Comparison of ENCODE assay signal across 9 mouse cellular contexts in the genomic region with DNA sequence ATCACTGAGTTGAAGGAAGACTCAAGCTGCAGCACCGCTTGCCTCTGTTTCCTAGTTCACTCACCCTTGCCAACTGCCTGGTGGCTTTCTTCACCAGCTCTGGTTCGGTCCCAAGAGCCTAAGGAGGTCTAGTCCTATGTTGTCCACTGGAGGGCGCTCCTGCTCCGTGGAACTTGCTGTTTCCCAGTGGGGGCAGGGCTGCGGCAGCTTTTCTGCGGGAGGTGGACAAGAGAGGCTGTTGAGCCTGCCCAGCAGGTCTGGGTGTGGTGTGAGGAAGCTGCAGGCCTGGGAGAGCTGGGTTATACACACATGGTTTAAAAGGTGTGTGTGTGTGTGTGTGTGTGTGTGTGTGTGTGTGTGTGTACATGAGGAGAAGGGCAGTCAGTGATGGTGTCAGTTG. TPM values are rescaled to one million over a fixed set of nuclear protein-coding genes. Genes with fewer than 3 reads are reported as not detected.
A peak's percentile ranks its signal among the peaks of the same experiment; 100 is the strongest.
DNase-seq lines count a peak whose midpoint lies in the region; TF ChIP-seq lines count a peak whose summit lies in the region.
"Had no signal": no experiment of that assay in that cellular context is flagged by ENCODE, and none has a peak within 500 bp of the region (broad histone marks: within the 10 kb centered on the region; RNA-seq: fewer than 3 reads in every experiment).

No protein-coding gene starts in this region.

- H3K36me3 ChIP-seq in MEL (ENCODE audit: control insufficient read depth in 1 of 2, insufficient read depth in 2 of 2, low read length in 2 of 2): no peaks in the 10 kb centered on the region
- H3K36me3 ChIP-seq: neural tube, embryonic 12.5 days had no signal

- H3K79me2 ChIP-seq in MEL (ENCODE audit: control insufficient read depth, insufficient read depth, low read length, poor library complexity): no peaks in the 10 kb centered on the region

- TF ChIP-seq EP300 in MEL (IDR thresholded peaks at IDR 0.05; ENCODE audit: low read depth in 1 of 2, low read length in 2 of 2): peak in 1 of 2 experiments; percentile 38; a peak in 1 of 4 replicates

- no peaks in the 10 kb centered on the region for H3K9me3 ChIP-seq in MEL (replicated peaks; ENCODE audit: insufficient read depth, low read length)
- H3K9me3 ChIP-seq: neural tube, embryonic 12.5 days had no signal

- H3K4me3 ChIP-seq in MEL (ENCODE audit: control insufficient read depth in 1 of 2, insufficient read depth in 1 of 2, low read depth in 2 of 2, low read length in 2 of 2): no peak overlapping the region
- H3K4me3 ChIP-seq in bone marrow, adult 2 months (replicated peaks; ENCODE audit: control insufficient read depth, low read depth, low read length): no peak overlapping the region
- no peak overlapping the region for H3K4me3 ChIP-seq in embryonic fibroblast, embryonic 13.5 days (ENCODE audit: insufficient read depth, low read length)
- no peak overlapping the region for H3K4me3 ChIP-seq in layer of hippocampus, adult 2 months
- H3K4me3 ChIP-seq: neural tube, embryonic 12.5 days had no signal

- no peak; the same call in none of the 2 replicates for TF ChIP-seq RAD21 in MEL (IDR thresholded peaks at IDR 0.05; ENCODE audit: low read depth, low read length)

- DNase-seq in MEL (ENCODE audit: low read depth, low spot score): peak; percentile 86
- peak; percentile 95 for DNase-seq in heart, postnatal 4 days
- peak; percentile 83 to 91 for DNase-seq in layer of hippocampus, adult 2 months (ENCODE audit: low spot score in 2 of 2)
- peak; percentile 94 for DNase-seq in lung, postnatal 36 days
- peak; percentile 96 for DNase-seq in right cerebral cortex, postnatal 4 days
- DNase-seq in urinary bladder, postnatal 4 days (ENCODE audit: low spot score in 2 of 2): peak; percentile 86 to 93

- H3K27ac ChIP-seq in MEL (ENCODE audit: control insufficient read depth, low read depth, low read length): no peak overlapping the region
- H3K27ac ChIP-seq in bone marrow, adult 2 months (ENCODE audit: control insufficient read depth, insufficient read depth, low read depth, low read length, poor library complexity): no peak overlapping the region
- no peak overlapping the region for H3K27ac ChIP-seq in embryonic fibroblast, embryonic 13.5 days (ENCODE audit: insufficient read depth, low read length)
- H3K27ac ChIP-seq in layer of hippocampus, adult 2 months: no peak overlapping the region
- H3K27ac ChIP-seq: neural tube, embryonic 12.5 days had no signal

- no peak overlapping the region for H3K9ac ChIP-seq in MEL (ENCODE audit: control insufficient read depth, low read depth, low read length, poor library complexity, severe bottlenecking)
- H3K9ac ChIP-seq: neural tube, embryonic 12.5 days had no signal

- TF ChIP-seq CTCF in MEL (IDR thresholded peaks at IDR 0.05 in 2 of 3, conservative IDR thresholded peaks at IDR 0.05 in 1 of 3; ENCODE audit: control insufficient read depth in 1 of 3, insufficient read depth in 1 of 3, low read depth in 2 of 3, low read length in 3 of 3, poor library complexity in 1 of 3, severe bottlenecking in 1 of 3): peak in 2 of 3 experiments; percentile 90 to 98; a peak in 5 of 6 replicates
- peak; percentile 95 for TF ChIP-seq CTCF in bone marrow, adult 2 months (IDR thresholded peaks at IDR 0.05; ENCODE audit: control insufficient read depth, insufficient read depth, low read length)
- TF ChIP-seq CTCF in embryonic fibroblast, embryonic 13.5 days (IDR thresholded peaks at IDR 0.05; ENCODE audit: borderline replicate concordance, insufficient read depth, low read length): peak; percentile 82; the same call in 1 of the 2 replicates
- peak; percentile 89 for TF ChIP-seq CTCF in layer of hippocampus, adult 2 months (conservative IDR thresholded peaks at IDR 0.05)

- no peaks in the 10 kb centered on the region for H3K27me3 ChIP-seq in MEL (ENCODE audit: control insufficient read depth in 1 of 2, insufficient read depth in 2 of 2, low read length in 2 of 2)
- H3K27me3 ChIP-seq: neural tube, embryonic 12.5 days had no signal

- no peaks in the 10 kb centered on the region for H3K4me1 ChIP-seq in MEL (ENCODE audit: control insufficient read depth in 1 of 2, insufficient read depth in 2 of 2, low read length in 2 of 2)
- H3K4me1 ChIP-seq in bone marrow, adult 2 months (ENCODE audit: control insufficient read depth, insufficient read depth, low read length): no peaks in the 10 kb centered on the region
- peaks cover 7% of the 10 kb centered on the region for H3K4me1 ChIP-seq in embryonic fibroblast, embryonic 13.5 days (ENCODE audit: control insufficient read depth, insufficient read depth, low read length)

- TF ChIP-seq POLR2A in MEL (IDR thresholded peaks at IDR 0.05; ENCODE audit: control insufficient read depth in 1 of 2, insufficient read depth in 1 of 2, low read depth in 1 of 2, low read length in 2 of 2, poor library complexity in 1 of 2): no peak
- no peak for TF ChIP-seq POLR2A in bone marrow, adult 2 months (IDR thresholded peaks at IDR 0.05; ENCODE audit: borderline replicate concordance, control insufficient read depth, low read depth, low read length)
- no peak for TF ChIP-seq POLR2A in embryonic fibroblast, embryonic 13.5 days (IDR thresholded peaks at IDR 0.05; ENCODE audit: low read depth, low read length)

- WGBS in bone marrow, adult 2 months: under 1% methylated on average over 6 of the region's 6 CpGs

TF ChIP-seq in MEL, 35 proteins besides CTCF, POLR2A, EP300 and RAD21:
- TF ChIP-seq CHD1 (IDR thresholded peaks at IDR 0.05; ENCODE audit: low read depth, low read length) (no peak), GATA1 (IDR thresholded peaks at IDR 0.05; ENCODE audit: low read depth, low read length) (no peak), MYB (IDR thresholded peaks at IDR 0.05; ENCODE audit: low read depth, low read length) (0 out of 2 replicates have a peak, but pooled peaks have one; percentile 12), ZC3H11A (IDR thresholded peaks at IDR 0.05; ENCODE audit: low read depth, low read length) (peak; percentile 90), TAL1 (IDR thresholded peaks at IDR 0.05; ENCODE audit: low read length) (no peak), ELF1 (IDR thresholded peaks at IDR 0.05; ENCODE audit: low read depth, low read length) (0 out of 2 replicates have a peak, but pooled peaks have one; percentile 29), RCOR1 (IDR thresholded peaks at IDR 0.05; ENCODE audit: low read depth, low read length) (0 out of 2 replicates have a peak, but pooled peaks have one; percentile 42), USF1 (IDR thresholded peaks at IDR 0.05; ENCODE audit: low read depth, low read length) (no peak), NELFE (IDR thresholded peaks at IDR 0.05; ENCODE audit: low read depth, low read length) (no peak), SMC3 (IDR thresholded peaks at IDR 0.05; ENCODE audit: low read depth, low read length) (peak; percentile 94), MYC (IDR thresholded peaks at IDR 0.05; ENCODE audit: low read depth, low read length) (peak; percentile 34; the same call in 1 of the 2 replicates), MAZ (IDR thresholded peaks at IDR 0.05; ENCODE audit: low read depth, low read length) (peak; percentile 88), CHD2 (IDR thresholded peaks at IDR 0.05; ENCODE audit: low read length) (peak; percentile 84), ZNF384 (IDR thresholded peaks at IDR 0.05; ENCODE audit: low read depth, low read length) (no peak), MXI1 (IDR thresholded peaks at IDR 0.05; ENCODE audit: low read depth, low read length) (no peak; the same call in 1 of the 2 replicates), BHLHE40 (IDR thresholded peaks at IDR 0.05; ENCODE audit: borderline replicate concordance, low read depth, low read length) (peak; percentile 72; the same call in 1 of the 2 replicates), HCFC1 (IDR thresholded peaks at IDR 0.05; ENCODE audit: low read depth, low read length) (peak; percentile 46; the same call in 1 of the 2 replicates), E2F4 (IDR thresholded peaks at IDR 0.05; ENCODE audit: borderline replicate concordance, low read depth, low read length) (no peak), SIN3A (IDR thresholded peaks at IDR 0.05; ENCODE audit: low read length) (peak; percentile 78)

RNA-seq across cellular contexts. Expression of a gene that starts 34.3 kb away (rescaled TPM):
- total RNA-seq in MEL (2012; rRNA removed): 0.07 and 0.12 TPM in 2 replicates
- polyA plus RNA-seq in MEL (2012; ENCODE audit: insufficient read depth in 1 of 2, insufficient read length in 2 of 2, low read depth in 1 of 2, low replicate concordance in 2 of 2, missing spikeins in 1 of 2): under 1 TPM in 1 of 2 experiments, not detected in 1; 0.18 TPM
- polyA plus RNA-seq in bone marrow, adult 2 months (2011; ENCODE audit: insufficient read depth, insufficient read length, low replicate concordance, missing spikeins): 0.50 and 1.4 TPM in 2 replicates
- not detected in 2 replicates for polyA plus RNA-seq in embryonic fibroblast, embryonic 13.5 days (2011; ENCODE audit: insufficient read length, low read depth, missing spikeins)
- total RNA-seq in heart, postnatal 4 days (2021): 1 to 10 TPM; 4.3 to 4.6 TPM
- under 1 TPM in 1 of 2 experiments, not detected in 1; 0.54 TPM for total RNA-seq in layer of hippocampus, adult 2 months (2021)

RNA-seq across cellular contexts. Expression of a gene that starts 42.7 kb away (rescaled TPM):
- not detected in 2 replicates for total RNA-seq in MEL (2012; rRNA removed)
- polyA plus RNA-seq in MEL (2012; ENCODE audit: insufficient read depth in 1 of 2, insufficient read length in 2 of 2, low read depth in 1 of 2, low replicate concordance in 2 of 2, missing spikeins in 1 of 2): not detected
- polyA plus RNA-seq in bone marrow, adult 2 months (2011; ENCODE audit: insufficient read depth, insufficient read length, low replicate concordance, missing spikeins): 1.3 and 3.5 TPM in 2 replicates
- polyA plus RNA-seq in embryonic fibroblast, embryonic 13.5 days (2011; ENCODE audit: insufficient read length, low read depth, missing spikeins): 2.2 and 2.4 TPM in 2 replicates
- total RNA-seq in heart, postnatal 4 days (2021): 10 to 100 TPM; 10.1 to 11.2 TPM
- under 1 TPM; 0.12 to 0.18 TPM for total RNA-seq in layer of hippocampus, adult 2 months (2021)
- polyA plus RNA-seq: neural tube, embryonic 12.5 days had no signal

RNA-seq across cellular contexts. Expression of a gene that starts 43.2 kb away (rescaled TPM):
- total RNA-seq in MEL (2012; rRNA removed): 75.5 and 90.3 TPM in 2 replicates
- polyA plus RNA-seq in MEL (2012; ENCODE audit: insufficient read depth in 1 of 2, insufficient read length in 2 of 2, low read depth in 1 of 2, low replicate concordance in 2 of 2, missing spikeins in 1 of 2): 10 to 100 TPM in 1 of 2 experiments, not detected in 1; 75.2 TPM
- polyA plus RNA-seq in bone marrow, adult 2 months (2011; ENCODE audit: insufficient read depth, insufficient read length, low replicate concordance, missing spikeins): 27.4 and 42.0 TPM in 2 replicates
- 20.4 and 21.3 TPM in 2 replicates for polyA plus RNA-seq in embryonic fibroblast, embryonic 13.5 days (2011; ENCODE audit: insufficient read length, low read depth, missing spikeins)
- total RNA-seq in heart, postnatal 4 days (2021): 10 to 100 TPM; 21.7 to 23.3 TPM
- total RNA-seq in layer of hippocampus, adult 2 months (2021): 10 to 100 TPM; 50.6 to 53.3 TPM

Comparison
In these comparisons a context has a peak if more than half of its experiments do, and no peak if none do; other contexts are left out.
1. RNA of a gene that starts 42.7 kb away (total RNA-seq): 10.1 to 11.2 TPM in heart, postnatal 4 days; 0.12 to 0.18 TPM in layer of hippocampus, adult 2 months and not detected in MEL; every median in the first group is over 4 times any median in the second.
2. Peak in every context shown above with its lines, with median percentiles within 50 percentile points of each other: DNase-seq and CTCF ChIP-seq.